11 mouse cellular contexts compared by ENCODE assay signal in genomic region chr5:112320936-112321335, GRCm38 (mm10). TPM values are rescaled to one million over a fixed set of nuclear protein-coding genes. Genes with fewer than 3 reads are reported as not detected.
DNase-seq lines count a peak whose midpoint lies in the region; ATAC-seq lines count a peak whose summit lies in the region.
"Had no signal": no experiment of that assay in that cellular context is flagged by ENCODE, and none has a peak within 500 bp of the region (broad histone marks: within the 10 kb centered on the region; RNA-seq: fewer than 3 reads in every experiment).

No protein-coding gene starts in this region.

- no peak overlapping the region for H3K9ac ChIP-seq in midbrain, embryonic 14.5 days (replicated peaks; ENCODE audit: low read length)
- H3K9ac ChIP-seq in intestine, embryonic 16.5 days (ENCODE audit: low read depth, low read length): no peak overlapping the region
- H3K9ac ChIP-seq: limb, embryonic 13.5 days had no signal

- no peak overlapping the region for H3K4me3 ChIP-seq in midbrain, embryonic 14.5 days (replicated peaks; ENCODE audit: low read depth, low read length)
- H3K4me3 ChIP-seq in intestine, embryonic 16.5 days (ENCODE audit: low read length): no peak overlapping the region
- no peak overlapping the region for H3K4me3 ChIP-seq in forebrain, embryonic 10.5 days
- H3K4me3 ChIP-seq: limb, embryonic 13.5 days had no signal

- 77% methylated on average over 6 of the region's 6 CpGs for WGBS in midbrain, embryonic 14.5 days
- 66% methylated on average over 6 of the region's 6 CpGs for WGBS in intestine, embryonic 16.5 days
- WGBS in forebrain, embryonic 10.5 days: 82% methylated on average over 6 of the region's 6 CpGs

- H3K27me3 ChIP-seq in midbrain, embryonic 14.5 days (ENCODE audit: control insufficient read depth, insufficient read depth, low read length): no peaks in the 10 kb centered on the region
- no peaks in the 10 kb centered on the region for H3K27me3 ChIP-seq in intestine, embryonic 16.5 days (replicated peaks; ENCODE audit: control insufficient read depth, insufficient read depth, low read length)
- no peaks in the 10 kb centered on the region for H3K27me3 ChIP-seq in forebrain, embryonic 10.5 days (ENCODE audit: poor library complexity, severe bottlenecking)
- H3K27me3 ChIP-seq: limb, embryonic 13.5 days had no signal

- no peaks in the 10 kb centered on the region; the same call in 1 of the 2 replicates for H3K36me3 ChIP-seq in midbrain, embryonic 14.5 days (ENCODE audit: control insufficient read depth, insufficient read depth, low read length)
- no peaks in the 10 kb centered on the region for H3K36me3 ChIP-seq in intestine, embryonic 16.5 days (ENCODE audit: control insufficient read depth, insufficient read depth, low read length)
- H3K36me3 ChIP-seq in forebrain, embryonic 10.5 days (replicated peaks): 0 out of 2 replicates have a peak, but pooled peaks cover 2% of the 10 kb centered on the region

- H3K9me3 ChIP-seq in midbrain, embryonic 14.5 days (ENCODE audit: control insufficient read depth, low read length): no peaks in the 10 kb centered on the region
- no peaks in the 10 kb centered on the region for H3K9me3 ChIP-seq in intestine, embryonic 16.5 days (ENCODE audit: control insufficient read depth, low read length)
- no peaks in the 10 kb centered on the region for H3K9me3 ChIP-seq in forebrain, embryonic 10.5 days
- H3K9me3 ChIP-seq: limb, embryonic 13.5 days had no signal

- no peak for ATAC-seq in midbrain, embryonic 14.5 days (ENCODE audit: low FRiP score, low TSS enrichment)
- ATAC-seq in intestine, embryonic 16.5 days: no peak

- H3K4me2 ChIP-seq in midbrain, embryonic 14.5 days (ENCODE audit: low read length): no peak overlapping the region
- H3K4me2 ChIP-seq in intestine, embryonic 16.5 days (ENCODE audit: low read depth, low read length): no peak overlapping the region
- H3K4me2 ChIP-seq: limb, embryonic 13.5 days had no signal

- DNase-seq in gastrocnemius, postnatal 25 days: peak; percentile 30
- no peak for DNase-seq in gastrocnemius, postnatal 10 days
- peak; percentile 45 to 47 for DNase-seq in cerebellum, postnatal 10 days
- DNase-seq in layer of hippocampus, postnatal 10 days (ENCODE audit: low spot score in 2 of 2): peak; percentile 46 to 57
- DNase-seq in right cerebral cortex, postnatal 14 days: peak; percentile 86
- no peak for DNase-seq in midbrain, embryonic 14.5 days
- no peak for DNase-seq in forebrain, embryonic 10.5 days (ENCODE audit: extremely low spot score, low spot score)
- DNase-seq: lung, postnatal 4 days had no signal

- H3K4me1 ChIP-seq in midbrain, embryonic 14.5 days (ENCODE audit: control insufficient read depth, insufficient read depth, low read length): 0 out of 2 replicates have a peak, but pooled peaks cover 4% of the 10 kb centered on the region
- H3K4me1 ChIP-seq in intestine, embryonic 16.5 days (ENCODE audit: control insufficient read depth, insufficient read depth, low read length): peaks cover 11% of the 10 kb centered on the region; the same call in 1 of the 2 replicates
- peaks cover 13% of the 10 kb centered on the region for H3K4me1 ChIP-seq in forebrain, embryonic 10.5 days

- H3K27ac ChIP-seq in midbrain, embryonic 14.5 days (replicated peaks; ENCODE audit: low read depth, low read length): no peak overlapping the region
- no peak overlapping the region for H3K27ac ChIP-seq in intestine, embryonic 16.5 days (ENCODE audit: low read length)
- H3K27ac ChIP-seq in forebrain, embryonic 10.5 days: no peak overlapping the region
- H3K27ac ChIP-seq: limb, embryonic 13.5 days had no signal

RNA-seq across cellular contexts. Expression of gene Tfip11, which starts 5.2 kb away (rescaled TPM):
- 10 to 100 TPM; 10.6 to 10.7 TPM for total RNA-seq in gastrocnemius, postnatal 25 days (2021)
- total RNA-seq in gastrocnemius, postnatal 10 days (2021): 10 to 100 TPM; 14.8 to 15.9 TPM
- total RNA-seq in layer of hippocampus, postnatal 10 days (2021): 10 to 100 TPM; 30.9 to 33.4 TPM
- polyA plus RNA-seq in midbrain, embryonic 14.5 days (2014; fragmentation: Nextera tagmentation; extraction: Ambion mirVana): 29.1 and 29.9 TPM in 2 replicates
- 26.6 and 26.8 TPM in 2 replicates for polyA plus RNA-seq in intestine, embryonic 16.5 days (2015; fragmentation: Nextera tagmentation; extraction: Ambion mirVana)
- polyA plus RNA-seq in forebrain, embryonic 10.5 days (2016; fragmentation: Nextera tagmentation; extraction: Ambion mirVana): 41.7 and 42.0 TPM in 2 replicates

RNA-seq across cellular contexts. Expression of gene Srrd, which starts 21.9 kb away (rescaled TPM):
- total RNA-seq in gastrocnemius, postnatal 25 days (2021): 1 to 10 TPM; 2.4 to 2.7 TPM
- 1 to 10 TPM; 4.7 to 5.0 TPM for total RNA-seq in gastrocnemius, postnatal 10 days (2021)
- 10 to 100 TPM; 26.8 to 27.4 TPM for total RNA-seq in layer of hippocampus, postnatal 10 days (2021)
- 52.4 and 68.6 TPM in 2 replicates for polyA plus RNA-seq in midbrain, embryonic 14.5 days (2014; fragmentation: Nextera tagmentation; extraction: Ambion mirVana)
- 28.5 and 30.4 TPM in 2 replicates for polyA plus RNA-seq in intestine, embryonic 16.5 days (2015; fragmentation: Nextera tagmentation; extraction: Ambion mirVana)
- polyA plus RNA-seq in forebrain, embryonic 10.5 days (2016; fragmentation: Nextera tagmentation; extraction: Ambion mirVana): 47.2 and 48.9 TPM in 2 replicates

RNA-seq across cellular contexts. Expression of gene Hps4, which starts 21.9 kb away (rescaled TPM):
- 1 to 10 TPM; 3.8 to 4.5 TPM for total RNA-seq in gastrocnemius, postnatal 25 days (2021)
- total RNA-seq in gastrocnemius, postnatal 10 days (2021): 1 to 10 TPM; 6.5 to 6.8 TPM
- 10 to 100 TPM; 25.2 to 30.6 TPM for total RNA-seq in layer of hippocampus, postnatal 10 days (2021)
- 42.0 and 47.4 TPM in 2 replicates for polyA plus RNA-seq in midbrain, embryonic 14.5 days (2014; fragmentation: Nextera tagmentation; extraction: Ambion mirVana)
- 47.1 and 48.4 TPM in 2 replicates for polyA plus RNA-seq in intestine, embryonic 16.5 days (2015; fragmentation: Nextera tagmentation; extraction: Ambion mirVana)
- polyA plus RNA-seq in forebrain, embryonic 10.5 days (2016; fragmentation: Nextera tagmentation; extraction: Ambion mirVana): 32.7 and 33.6 TPM in 2 replicates

RNA-seq across cellular contexts. Expression of gene Gm6583, which starts 34.9 kb away (rescaled TPM):
- not detected for total RNA-seq in gastrocnemius, postnatal 25 days (2021)
- total RNA-seq in gastrocnemius, postnatal 10 days (2021): not detected
- total RNA-seq in layer of hippocampus, postnatal 10 days (2021): not detected
- 0.12 and 0.26 TPM in 2 replicates for polyA plus RNA-seq in midbrain, embryonic 14.5 days (2014; fragmentation: Nextera tagmentation; extraction: Ambion mirVana)
- polyA plus RNA-seq in intestine, embryonic 16.5 days (2015; fragmentation: Nextera tagmentation; extraction: Ambion mirVana): 0.06 and 0.22 TPM in 2 replicates
- 0.19 and 0.31 TPM in 2 replicates for polyA plus RNA-seq in forebrain, embryonic 10.5 days (2016; fragmentation: Nextera tagmentation; extraction: Ambion mirVana)
- polyA plus RNA-seq: gonadal fat pad, adult 2 months had no signal

RNA-seq across cellular contexts. Expression of gene Tpst2, which starts 44.4 kb away (rescaled TPM):
- 10 to 100 TPM; 16.8 to 17.8 TPM for total RNA-seq in gastrocnemius, postnatal 25 days (2021)
- 10 to 100 TPM; 21.5 to 23.6 TPM for total RNA-seq in gastrocnemius, postnatal 10 days (2021)
- total RNA-seq in layer of hippocampus, postnatal 10 days (2021): 10 to 100 TPM; 34.0 to 38.9 TPM
- polyA plus RNA-seq in midbrain, embryonic 14.5 days (2014; fragmentation: Nextera tagmentation; extraction: Ambion mirVana): 24.7 and 26.4 TPM in 2 replicates
- 47.4 and 52.0 TPM in 2 replicates for polyA plus RNA-seq in intestine, embryonic 16.5 days (2015; fragmentation: Nextera tagmentation; extraction: Ambion mirVana)
- 36.7 and 37.7 TPM in 2 replicates for polyA plus RNA-seq in forebrain, embryonic 10.5 days (2016; fragmentation: Nextera tagmentation; extraction: Ambion mirVana)

Comparison
In these comparisons a context has a peak if more than half of its experiments do, and no peak if none do; other contexts are left out.
1. DNase-seq: peak in gastrocnemius, postnatal 25 days (single experiment), cerebellum, postnatal 10 days (2 of 2), layer of hippocampus, postnatal 10 days (2 of 2) and right cerebral cortex, postnatal 14 days (single experiment); none in gastrocnemius, postnatal 10 days (single experiment), midbrain, embryonic 14.5 days (single experiment) and forebrain, embryonic 10.5 days (single experiment).
2. RNA of gene Srrd, which starts 21.9 kb away (total RNA-seq): 26.8 to 27.4 TPM in layer of hippocampus, postnatal 10 days; 4.7 to 5.0 TPM in gastrocnemius, postnatal 10 days and 2.4 to 2.7 TPM in gastrocnemius, postnatal 25 days; every median in the first group is over 4 times any median in the second.